Mouse (Mus musculus) spleen, adult 2 months (tissue): ENCODE measurements around the gene Fat3.

ENCODE experiments used
- CTCF ChIP-seq: fragments of 200-500 bp; IDR thresholded peaks from 2 replicates; pipeline ENCODE4 v1.5.1; 2011; ENCODE audit warnings: mild to moderate bottlenecking, inconsistent platforms; ENCODE audit not compliant: insufficient read depth, insufficient read length, insufficient replicate concordance; ENCODE audit errors: extremely low read depth
- POLR2A ChIP-seq: fragments of 200-500 bp; IDR thresholded peaks from 2 replicates; pipeline ENCODE4 v1.6.1; 2011; ENCODE audit warnings: low read depth, low read length, inconsistent platforms

DNA sequence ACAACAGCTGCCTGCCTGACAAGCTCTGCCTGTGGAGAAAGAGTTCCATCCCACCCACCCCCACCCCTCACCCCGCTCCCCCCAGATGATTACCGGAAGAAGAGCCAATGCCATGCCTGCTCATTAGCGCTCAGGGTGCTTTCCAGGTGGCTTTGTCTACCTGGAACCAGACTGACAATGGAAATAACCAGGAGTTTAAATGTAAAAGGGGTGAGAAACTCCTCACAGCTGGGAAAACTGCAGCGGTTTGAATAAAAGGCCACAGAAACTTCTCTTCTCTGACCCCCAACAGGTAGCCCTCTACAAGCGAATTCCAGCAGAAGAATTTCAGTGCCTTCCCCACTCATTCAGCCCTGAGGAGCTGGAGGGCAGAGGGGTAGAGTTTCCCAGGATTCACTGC is 139.3 kb downstream of the Fat3 start:
- no peak for TF ChIP-seq CTCF
- no peak for TF ChIP-seq POLR2A
